Mouse (Mus musculus) adrenal gland (tissue): ENCODE data around the gene Apbb2.

Experiments used
- intact Hi-C: fragments of 180-260 bp; cut with DNase I; formaldehyde crosslinking; loops from one replicate; pipeline ENCODE4 v1.15.1; 2025

Gene Apbb2

GRCm38 (mm10) chr5:66351836-66352390 is 266.7 kb downstream of the Apbb2 start:
- intact Hi-C loops = no loop called here

GRCm38 (mm10) chr5:66351064-66351463 is 267.5 kb downstream of the Apbb2 start:
- intact Hi-C loops = no loop called here

- intact Hi-C loops = no loop called here
Measured at GRCm38 (mm10) chr5:66350611-66351010, 268.0 kb downstream of the Apbb2 start.

GRCm38 (mm10) chr5:66348421-66348820 is 270.2 kb downstream of the Apbb2 start:
- intact Hi-C loops = no loop called here

- intact Hi-C loops = no loop called here
Measured at GRCm38 (mm10) chr5:66346756-66347155, 271.8 kb downstream of the Apbb2 start.

- intact Hi-C loops = no loop called here
Measured at GRCm38 (mm10) chr5:66345140-66345539, 273.4 kb downstream of the Apbb2 start.

- intact Hi-C loops = no loop called here
Measured at GRCm38 (mm10) chr5:66344182-66344581, 274.4 kb downstream of the Apbb2 start.

- intact Hi-C loops = no loop called here
Measured at GRCm38 (mm10) chr5:66342285-66342684, 276.3 kb downstream of the Apbb2 start.

GRCm38 (mm10) chr5:66341848-66342247 is 276.7 kb downstream of the Apbb2 start:
- intact Hi-C loops = no loop called here

GRCm38 (mm10) chr5:66340356-66341102 is 278.1 kb downstream of the Apbb2 start:
- intact Hi-C loops = no loop called here

GRCm38 (mm10) chr5:66338583-66338982 is 280.0 kb downstream of the Apbb2 start:
- intact Hi-C loops = no loop called here

- intact Hi-C loops = no loop called here
Measured at GRCm38 (mm10) chr5:66337969-66338345, 280.6 kb downstream of the Apbb2 start.

- intact Hi-C loops = no loop called here
Measured at GRCm38 (mm10) chr5:66337025-66337968, 281.3 kb downstream of the Apbb2 start.

- intact Hi-C loops = no loop called here
Measured at GRCm38 (mm10) chr5:66330806-66331205, 287.8 kb downstream of the Apbb2 start.

- intact Hi-C loops = no loop called here
Measured at GRCm38 (mm10) chr5:66328766-66329165, 289.8 kb downstream of the Apbb2 start.

- intact Hi-C loops = no loop called here
Measured at GRCm38 (mm10) chr5:66327949-66328726, 290.4 kb downstream of the Apbb2 start.

- intact Hi-C loops = no loop called here
Measured at GRCm38 (mm10) chr5:66326395-66326794, 292.2 kb downstream of the Apbb2 start.

- intact Hi-C loops = loop anchor here (5.0 kb wide), 2 partner anchors 39 to 61 kb away; no protein-coding TSS in a partner anchor
Measured at GRCm38 (mm10) chr5:66323603-66324002, 295.0 kb downstream of the Apbb2 start.

GRCm38 (mm10) chr5:66323131-66323530 is 295.5 kb downstream of the Apbb2 start:
- intact Hi-C loops = loop anchor here (5.0 kb wide), 2 partner anchors 39 to 61 kb away; no protein-coding TSS in a partner anchor

- intact Hi-C loops = loop anchor here (5.0 kb wide), 3 partner anchors 42 to 58 kb away; no protein-coding TSS in a partner anchor
Measured at GRCm38 (mm10) chr5:66319827-66320404, 298.7 kb downstream of the Apbb2 start.
